Mouse (Mus musculus) monocyte, adult 5-6 weeks (primary cell): ENCODE results near the gene Slc30a9. TPM values are rescaled to one million over a fixed set of nuclear protein-coding genes. Genes with fewer than 3 reads are reported as not detected.

Source experiments
- ATAC-seq: fragments of 153-309, 156-312 bp; replicated peaks from 2 replicates; pipeline ENCODE4 v1.8.0; 2017; ENCODE audit warnings: mild to moderate bottlenecking; ENCODE audit not compliant: low TSS enrichment, insufficient number of reproducible peaks, severe bottlenecking, poor library complexity, low FRiP score
- total RNA-seq: library from RNA; stranded (forward); fragments of 200-1000, 200-491, 200-594 nt; gene quantifications from 3 replicates; pipeline ENCODE4 v1.2.3, GENCODE M21; 2017

Slc30a9 gene
- 33.4 to 55.8 TPM (median 37.3 TPM) in 3 replicates for total RNA-seq

- ATAC-seq, result peak; percentile 87
Measured at GRCm38 (mm10) chr5:67306698-67307521, at the start of gene Slc30a9. Gene Slc30a9, plus strand, starts transcription at chr5:67306955.

DNA sequence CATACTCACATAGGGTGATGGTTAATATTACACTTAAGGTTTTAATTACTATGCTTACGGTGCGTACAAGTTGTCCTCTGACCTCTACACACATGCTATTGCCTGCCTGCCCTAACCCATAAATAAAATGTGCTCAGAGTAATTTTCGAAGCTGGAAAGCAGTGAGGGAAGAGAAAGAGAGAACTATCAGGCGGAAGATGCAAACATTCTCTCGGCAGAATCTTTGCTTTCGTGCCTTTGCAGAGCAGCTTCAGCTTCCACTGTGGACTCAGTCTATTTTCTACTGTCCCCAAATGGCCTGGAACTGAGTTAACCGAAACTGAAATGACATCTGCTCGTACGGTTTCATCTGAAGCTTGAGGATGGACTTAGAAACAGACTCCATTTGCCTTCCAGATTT lies 48.3 kb upstream of the Slc30a9 start:
- ATAC-seq, result no peak

DNA sequence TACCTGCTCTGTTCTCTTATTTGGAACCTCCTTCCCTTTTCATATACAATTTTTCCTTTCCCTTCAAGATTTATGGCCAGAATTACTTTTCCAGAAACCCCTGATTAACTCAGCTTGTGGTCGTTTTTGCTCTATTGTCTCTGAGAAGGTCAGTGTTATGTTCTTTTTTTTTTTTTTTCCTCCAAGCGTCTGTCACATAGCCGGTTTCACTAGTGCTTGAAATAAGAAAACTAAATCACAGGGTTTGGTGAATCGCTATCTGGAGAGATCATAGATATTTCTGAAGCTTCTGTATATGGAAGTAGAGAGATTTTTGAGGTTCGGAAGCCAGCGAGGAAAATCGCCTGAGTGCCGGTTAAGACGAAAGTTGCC lies 46.6 kb upstream of the Slc30a9 start:
- ATAC-seq, result no peak

- peak; percentile 93 for ATAC-seq
Measured at GRCm38 (mm10) chr5:67260531-67261371, 46.0 kb upstream of the Slc30a9 start, which contains the start of gene Tmem33. Gene Tmem33, plus strand, starts transcription at chr5:67260565.

- ATAC-seq, result no peak
Measured at GRCm38 (mm10) chr5:67262964-67263363, 43.8 kb upstream of the Slc30a9 start.

- ATAC-seq, result no peak
Measured at GRCm38 (mm10) chr5:67266106-67266505, 40.6 kb upstream of the Slc30a9 start.

GRCm38 (mm10) chr5:67269309-67269708 lies 37.4 kb upstream of the Slc30a9 start:
- no peak for ATAC-seq

DNA sequence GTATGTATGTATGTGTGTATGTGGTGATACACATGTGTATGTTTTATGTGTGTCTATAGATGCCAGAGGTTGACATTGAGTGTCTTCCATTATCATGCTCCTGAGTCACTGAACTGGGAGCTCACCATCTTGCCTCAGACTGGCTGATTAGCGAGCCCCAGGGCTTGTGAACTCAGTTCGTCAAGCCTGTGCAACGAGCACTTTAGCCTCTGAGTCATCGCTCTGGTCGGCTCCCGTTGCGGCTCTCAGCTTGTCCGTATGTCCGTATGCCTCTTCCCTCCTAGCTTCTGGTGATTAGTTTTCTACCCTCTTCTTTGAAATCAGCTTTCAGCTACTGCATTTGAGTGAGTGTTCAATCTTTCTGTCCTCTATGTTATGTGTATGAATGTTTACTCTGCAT lies 27.3 kb upstream of the Slc30a9 start:
- no peak for ATAC-seq

- no peak for ATAC-seq
Measured at GRCm38 (mm10) chr5:67279840-67280239, 26.9 kb upstream of the Slc30a9 start.

GRCm38 (mm10) chr5:67280400-67280799 lies 26.4 kb upstream of the Slc30a9 start:
- ATAC-seq, result no peak

DNA sequence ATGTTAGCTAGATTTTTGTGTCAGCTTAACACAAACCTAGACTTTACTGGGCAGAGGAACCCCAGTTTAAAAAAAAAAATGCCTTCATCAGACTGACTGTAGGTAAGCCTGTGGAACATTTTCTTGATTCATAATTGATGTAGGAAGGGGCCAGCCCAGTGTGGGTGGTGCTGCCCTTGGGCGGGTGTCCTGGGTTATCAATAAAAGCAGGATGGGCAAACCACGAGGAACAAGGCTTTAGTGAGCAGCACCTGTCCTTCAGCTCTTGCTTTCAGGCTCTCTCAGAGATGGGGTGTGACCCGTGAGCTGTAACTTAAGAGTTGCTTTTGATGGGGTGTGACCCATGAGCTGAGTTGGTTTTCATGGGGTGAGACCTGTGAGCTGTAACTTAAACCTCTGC lies 11.7 kb upstream of the Slc30a9 start:
- ATAC-seq, result no peak

GRCm38 (mm10) chr5:67295682-67296081 lies 11.1 kb upstream of the Slc30a9 start:
- ATAC-seq, result no peak

DNA sequence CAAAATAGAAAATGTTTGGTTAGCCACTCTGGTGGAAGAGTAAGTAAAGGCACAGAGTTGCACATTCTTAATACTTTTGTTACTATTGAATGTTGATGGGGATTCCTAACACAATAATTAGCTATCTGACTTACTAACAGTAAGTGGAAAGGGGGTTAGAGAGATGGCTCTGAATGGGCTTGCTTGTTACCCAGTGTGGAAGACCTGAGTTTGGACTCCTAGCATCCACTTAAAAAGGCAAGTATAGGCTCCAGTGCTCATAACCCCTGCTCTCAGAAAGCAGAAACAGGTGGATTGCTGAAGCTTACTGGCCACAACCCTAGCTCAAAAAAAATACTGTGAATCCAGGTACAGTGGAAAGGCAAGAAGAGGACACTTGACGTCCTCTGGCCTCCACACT lies 10.6 kb upstream of the Slc30a9 start:
- no peak for ATAC-seq

- no peak for ATAC-seq
Measured at GRCm38 (mm10) chr5:67297026-67297813, 9.5 kb upstream of the Slc30a9 start.

GRCm38 (mm10) chr5:67299847-67300412 lies 6.8 kb upstream of the Slc30a9 start:
- ATAC-seq, result no peak

GRCm38 (mm10) chr5:67300926-67301597 lies 5.7 kb upstream of the Slc30a9 start:
- ATAC-seq, result no peak

- peak; percentile 19; the same call in 1 of the 2 replicates for ATAC-seq
Measured at GRCm38 (mm10) chr5:67301722-67302331, 4.9 kb upstream of the Slc30a9 start.

DNA sequence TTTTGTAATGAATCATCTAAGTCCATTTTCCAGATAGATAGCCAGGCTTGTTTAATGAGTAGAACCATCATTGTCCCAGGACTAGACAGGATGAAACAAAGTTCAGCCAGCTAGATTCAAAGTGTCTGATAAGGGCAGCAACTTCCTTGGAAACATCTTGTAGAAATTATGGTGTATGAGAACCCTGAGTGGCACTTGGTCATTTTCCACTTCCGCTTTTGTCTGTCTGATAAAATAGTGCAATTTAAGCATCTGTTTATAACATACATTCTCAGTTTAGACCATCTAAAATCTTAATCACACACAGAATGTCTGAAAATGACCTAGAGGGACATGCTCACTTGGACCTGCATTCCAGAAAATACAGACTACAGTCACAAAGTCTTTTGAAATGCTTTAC lies 2.9 kb upstream of the Slc30a9 start:
- no peak for ATAC-seq
